Mouse (Mus musculus) thymus, postnatal 36 days (tissue): ENCODE data around the gene Ppm1d.

ENCODE experiments used
- DNase-seq, 2 experiments: peaks; one replicate each; pipeline ENCODE4 v3.0.0; 2022; ENCODE audit warnings: mixed read lengths in 2 of 2

Gene Ppm1d

DNA sequence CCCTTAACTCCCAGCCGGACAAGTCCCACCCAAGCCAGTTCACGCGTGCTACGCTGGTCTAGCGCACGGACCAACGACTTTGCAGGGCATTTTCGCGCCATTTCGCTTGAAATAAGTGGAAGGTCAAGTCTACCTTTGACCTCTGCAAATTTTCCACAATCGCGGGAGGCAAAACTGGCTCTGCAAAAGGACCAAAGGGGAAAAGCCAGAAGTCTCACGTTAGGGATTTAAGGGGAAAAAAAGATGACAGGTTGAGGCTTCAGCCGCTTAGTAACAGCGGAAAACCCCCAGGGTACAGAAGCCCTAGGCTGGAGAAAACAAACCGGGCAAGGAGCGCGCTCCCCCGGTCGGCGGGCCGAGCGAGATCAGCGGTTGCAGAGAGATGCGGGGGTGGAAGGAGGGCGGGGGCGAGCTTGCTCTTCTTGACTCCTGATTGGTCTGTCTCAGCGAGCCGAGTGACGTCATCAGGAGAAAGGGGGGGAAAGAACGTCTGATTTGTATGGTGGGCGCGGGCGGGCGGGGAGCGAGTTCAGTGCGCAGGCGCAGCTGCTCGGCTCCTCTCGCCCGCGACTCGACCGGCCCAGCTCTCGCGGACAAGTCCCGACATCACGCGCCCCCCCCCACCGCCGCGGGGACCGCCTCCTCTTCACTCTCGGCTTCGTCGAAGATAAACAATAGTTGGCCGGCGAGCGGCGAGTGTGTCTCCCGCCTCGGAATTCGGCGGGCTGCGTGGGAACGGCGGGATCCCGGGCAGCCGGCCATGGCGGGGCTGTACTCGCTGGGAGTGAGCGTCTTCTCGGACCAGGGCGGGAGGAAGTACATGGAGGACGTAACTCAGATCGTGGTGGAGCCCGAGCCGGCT, at the start of gene Ppm1d:
Ppm1d (plus strand) TSS at position 532 of the 862 bp plus-strand sequence.
- DNase-seq = peak; percentile 96

DNA sequence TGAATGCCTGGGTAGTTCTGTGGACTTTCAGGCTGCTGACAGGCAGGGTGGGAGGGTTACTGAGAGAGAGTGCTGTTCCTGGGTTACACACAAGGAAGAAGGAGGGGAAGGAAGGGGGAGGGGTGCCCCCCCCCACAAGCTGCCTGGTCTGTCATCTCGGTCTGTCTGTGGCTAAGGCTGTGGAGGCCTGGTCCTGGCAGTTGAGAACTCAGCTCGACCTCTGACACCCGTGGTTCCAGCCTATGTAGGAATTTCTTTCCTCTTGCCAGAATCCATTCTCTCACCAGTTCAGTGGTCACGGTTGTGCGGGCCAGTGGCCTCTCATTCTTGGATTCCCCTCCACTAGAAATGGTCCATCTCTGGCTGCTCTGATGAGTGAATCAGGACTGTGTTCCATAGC, 46.4 kb upstream of the Ppm1d start:
- no peak for DNase-seq

DNA sequence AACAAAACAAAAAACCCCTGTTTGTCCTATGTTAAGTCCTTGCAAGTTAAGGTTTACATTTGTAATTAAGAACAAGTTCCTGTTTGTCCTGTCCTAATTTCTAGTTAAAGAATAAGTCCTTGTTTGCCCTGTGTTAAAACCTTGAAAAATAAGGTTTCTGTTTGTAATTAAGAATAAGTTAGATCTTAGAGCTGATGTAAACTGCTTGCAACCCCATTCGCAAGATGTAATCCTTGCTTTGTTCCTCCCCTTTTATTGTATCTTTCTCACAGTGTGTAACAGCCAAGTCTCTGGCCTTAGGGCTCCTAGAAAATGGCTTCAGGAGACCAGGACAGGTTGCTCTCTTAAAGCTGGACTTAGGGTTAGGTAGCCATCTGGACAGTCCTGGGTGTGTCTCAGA, 43.7 kb upstream of the Ppm1d start:
- DNase-seq = no peak

DNA sequence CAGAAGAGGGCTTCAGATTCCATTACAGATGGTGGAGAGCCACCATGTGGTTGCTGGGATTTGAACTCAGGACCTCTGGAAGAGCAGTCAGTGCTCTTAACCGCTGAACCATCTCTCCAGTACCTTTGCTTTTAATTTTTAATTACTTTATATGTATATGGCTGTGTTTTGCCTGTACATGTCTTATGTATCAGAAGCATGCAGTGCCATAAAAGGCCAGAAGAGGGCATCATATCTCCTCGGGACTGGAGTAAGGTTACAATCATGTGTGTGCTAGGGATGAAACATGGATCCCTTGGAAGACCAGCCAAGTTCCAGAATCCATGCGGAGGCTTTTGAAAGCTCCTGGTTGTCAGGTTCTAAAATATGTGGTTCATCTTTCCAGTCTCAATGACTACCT, 40.4 kb upstream of the Ppm1d start:
- DNase-seq = peak; percentile 27 to 60

DNA sequence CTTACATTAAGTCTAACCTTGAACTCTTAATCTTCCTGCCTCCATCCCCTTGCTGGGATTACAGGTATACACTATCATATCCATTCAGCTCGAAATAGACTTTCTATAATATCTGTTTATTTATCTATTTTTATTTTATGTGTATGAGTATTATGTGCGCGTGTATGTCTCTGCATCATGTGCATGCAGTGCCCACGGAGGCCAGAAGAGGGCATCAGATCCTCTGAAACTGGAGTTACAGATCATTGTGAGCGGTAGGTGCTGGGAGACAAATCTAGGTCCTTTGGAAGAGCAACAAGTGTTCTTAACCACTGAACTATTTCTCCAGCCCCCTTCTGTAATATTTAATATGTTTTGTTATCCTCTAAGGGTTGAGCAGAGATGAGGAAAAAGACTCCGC, 37.7 kb upstream of the Ppm1d start:
- DNase-seq = peak; percentile 10 to 25

DNA sequence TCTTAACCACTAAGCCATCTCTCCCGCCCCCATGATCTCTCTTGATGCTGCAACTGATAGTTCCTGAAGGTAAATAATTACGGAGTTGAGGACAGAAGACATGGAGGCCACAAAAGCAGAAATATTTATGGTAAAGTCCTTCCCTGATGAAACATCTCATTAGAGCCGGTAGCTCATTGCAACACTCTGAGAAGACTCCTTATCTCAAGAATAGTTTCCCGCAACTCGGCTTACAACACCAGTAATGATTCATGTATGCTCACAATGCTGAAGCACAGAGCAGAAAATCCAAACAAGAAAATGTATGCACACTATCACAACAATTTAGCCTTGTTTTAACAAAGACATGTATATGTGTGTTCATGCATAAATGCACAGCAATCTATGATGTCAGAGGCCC, 35.9 kb upstream of the Ppm1d start:
- DNase-seq = no peak

DNA sequence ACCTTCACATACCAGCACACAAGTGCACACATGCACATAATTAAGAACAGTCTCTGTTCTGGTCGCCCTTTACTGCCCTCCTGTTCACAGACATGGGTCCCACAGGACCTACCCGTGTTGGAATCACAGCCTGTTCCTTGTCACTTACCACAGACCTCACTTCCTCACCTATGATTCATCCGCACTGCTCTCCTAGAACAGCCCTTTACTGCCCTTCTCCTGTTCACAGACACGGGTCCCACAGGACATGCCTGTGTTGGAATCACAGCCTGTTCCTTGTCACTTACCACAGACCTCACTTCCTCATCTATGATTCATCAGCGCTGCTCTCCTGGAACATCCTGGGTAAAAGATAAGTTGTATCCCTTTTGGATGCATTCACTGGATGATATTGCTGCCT, 33.4 kb upstream of the Ppm1d start:
- DNase-seq = no peak

DNA sequence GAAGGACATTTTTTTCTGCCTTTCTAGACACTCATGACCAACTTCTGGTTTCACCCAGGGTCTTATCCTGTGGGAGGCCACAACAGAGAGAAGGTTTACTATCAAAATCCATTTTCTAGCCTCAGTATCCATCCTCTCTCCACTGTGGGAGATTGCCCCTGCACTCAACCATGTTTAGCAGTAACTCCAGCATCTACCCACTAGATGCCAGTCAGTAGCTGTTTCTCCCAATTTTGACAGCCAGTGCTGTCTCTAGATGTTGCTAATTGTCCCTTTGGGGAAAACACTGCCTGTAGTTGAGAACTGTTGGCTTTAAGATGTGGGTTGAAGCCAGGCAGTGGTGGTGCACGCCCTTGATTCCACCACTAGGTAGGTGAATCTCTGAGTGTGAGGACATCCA, 32.9 kb upstream of the Ppm1d start:
- DNase-seq = no peak

DNA sequence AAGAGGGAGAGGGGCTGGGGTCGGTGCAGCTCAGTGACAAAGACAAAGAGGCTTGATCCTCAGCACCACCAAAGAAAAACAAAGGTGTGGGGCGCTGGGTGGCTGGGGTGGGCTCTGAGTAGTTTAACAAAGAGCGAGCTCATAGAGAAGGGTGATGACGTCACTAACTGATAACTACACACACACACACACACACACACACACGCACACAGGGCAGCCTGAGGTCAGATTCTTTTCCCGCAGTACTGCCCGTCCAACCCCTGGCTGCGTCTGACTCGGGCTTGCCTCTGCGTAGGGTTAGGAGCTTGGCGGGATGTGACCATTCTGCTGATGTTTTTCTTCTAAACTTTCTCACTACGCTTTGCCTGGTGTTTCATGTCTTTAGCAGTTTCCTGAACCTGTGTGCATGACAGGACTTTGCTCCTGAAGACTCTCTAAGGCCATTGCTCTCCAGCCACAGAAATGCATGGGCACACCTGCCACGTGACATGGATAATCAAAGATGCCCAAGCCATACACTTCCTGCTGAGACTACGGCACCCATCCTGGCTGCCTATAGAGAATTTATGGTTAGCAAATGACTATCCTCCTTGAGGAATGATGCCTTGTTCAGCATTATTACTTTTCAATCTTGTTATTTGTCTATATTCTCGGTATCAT, 29.7 kb upstream of the Ppm1d start:
- no peak for DNase-seq

DNA sequence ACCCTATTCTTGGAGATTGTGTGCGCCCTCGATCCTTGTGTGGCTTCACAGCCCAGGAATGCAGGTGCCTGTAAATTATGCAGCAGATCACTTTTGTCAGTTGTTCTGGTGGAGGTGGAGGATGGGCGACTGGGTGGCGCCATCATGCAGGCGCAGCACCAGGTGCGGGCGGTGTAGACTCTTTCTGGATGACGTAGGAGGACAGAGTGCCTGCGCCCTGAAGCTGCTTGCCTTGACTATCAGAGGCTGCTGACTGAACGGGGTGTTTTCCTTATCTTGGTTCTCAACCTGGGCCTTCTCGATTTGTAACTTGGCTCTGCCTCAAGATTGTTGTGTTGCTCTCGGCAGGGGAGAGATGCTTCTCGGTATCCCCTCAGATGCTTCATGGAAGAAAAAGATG, 13.1 kb upstream of the Ppm1d start:
- peak in 1 of 2 experiments; percentile 12 for DNase-seq

DNA sequence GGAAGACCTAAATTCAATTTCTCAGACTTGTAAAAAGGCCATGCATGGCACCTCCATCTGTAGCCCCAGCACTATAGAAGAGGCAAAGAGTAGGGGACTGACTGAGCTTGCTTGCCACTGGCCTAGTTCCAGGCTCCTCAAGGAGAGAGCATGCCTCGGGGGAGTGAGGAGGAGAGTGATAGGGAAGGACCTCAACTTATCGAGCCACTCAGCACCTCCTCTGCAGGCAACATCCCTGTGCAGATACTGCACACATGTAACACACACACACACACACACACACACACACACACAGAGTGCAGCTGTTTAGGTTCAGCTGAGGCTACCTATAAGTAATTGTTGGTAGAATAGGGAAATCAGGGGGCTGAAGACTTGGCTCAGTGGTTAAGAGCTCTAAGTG, 11.2 kb upstream of the Ppm1d start:
- DNase-seq = no peak

DNA sequence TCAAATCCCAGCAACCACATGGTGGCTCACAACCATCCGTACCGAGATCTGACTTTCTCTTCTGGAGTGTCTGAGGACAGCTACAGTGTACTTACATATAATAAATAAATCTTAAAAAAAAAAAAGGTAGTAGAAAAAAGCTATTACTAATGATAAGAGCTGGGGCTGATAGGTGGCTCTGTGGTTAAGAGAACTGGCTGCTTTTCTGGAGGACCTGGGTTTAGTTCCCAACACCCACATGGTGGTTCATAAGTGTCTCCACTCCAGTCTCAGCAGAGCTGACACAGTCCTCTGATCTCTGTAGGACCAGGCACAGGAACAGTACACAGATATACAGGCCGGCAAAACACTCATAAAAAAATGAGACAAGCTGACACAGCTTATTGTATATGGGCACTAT, 9.9 kb upstream of the Ppm1d start:
- no peak for DNase-seq

DNA sequence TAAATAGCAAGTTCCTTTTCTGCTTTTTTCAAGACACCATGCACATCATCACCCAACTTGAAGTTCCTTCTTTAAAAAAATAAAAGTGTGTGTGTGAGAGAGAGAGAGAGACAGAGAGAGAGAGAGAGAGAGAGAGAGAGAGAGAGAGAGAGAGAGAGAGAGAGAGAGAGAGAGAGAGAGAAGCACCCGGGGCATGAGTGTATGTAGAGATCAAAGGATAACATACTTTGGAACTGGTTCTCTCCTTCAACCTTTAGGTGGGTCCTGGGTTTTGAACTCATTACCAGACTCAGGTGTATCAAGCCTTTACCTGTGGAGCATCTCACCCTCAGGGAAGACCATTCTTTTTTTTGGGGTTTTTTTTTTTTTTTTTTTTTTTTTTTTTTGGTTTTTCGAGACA, 9.2 kb upstream of the Ppm1d start:
- DNase-seq = no peak

DNA sequence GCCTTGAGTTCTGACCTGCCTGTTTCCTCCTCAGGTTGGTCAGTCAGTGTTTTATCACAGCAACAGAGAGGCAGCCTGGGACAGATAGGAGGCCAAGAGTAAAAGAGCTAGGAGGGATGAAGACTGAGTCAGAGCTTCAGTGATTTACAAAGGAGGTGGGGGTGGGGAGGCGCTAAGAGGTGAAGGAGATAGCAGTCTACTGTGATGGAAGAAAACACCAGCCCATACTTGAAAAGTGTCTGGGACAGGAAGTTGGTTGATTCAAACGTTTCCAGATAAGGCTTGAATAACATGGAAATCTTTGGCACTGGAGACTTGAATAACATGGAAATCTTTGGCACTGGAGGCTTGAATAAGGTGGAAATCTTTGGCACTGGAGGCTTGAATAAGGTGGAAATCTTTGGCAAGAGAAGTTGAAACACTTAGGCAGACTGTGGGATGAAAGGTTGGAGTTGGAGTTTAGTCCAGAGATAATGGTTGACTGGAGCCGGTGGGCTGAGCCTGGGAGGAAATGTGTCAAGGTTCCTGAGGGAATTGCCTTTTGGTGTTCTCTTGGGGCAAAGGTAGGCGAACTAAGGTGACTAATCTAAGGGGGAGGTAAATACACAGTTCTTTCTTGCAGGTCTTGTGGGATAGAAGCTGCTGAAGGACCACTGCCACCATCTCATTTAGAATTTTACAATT, 4.3 kb upstream of the Ppm1d start:
- DNase-seq = no peak

DNA sequence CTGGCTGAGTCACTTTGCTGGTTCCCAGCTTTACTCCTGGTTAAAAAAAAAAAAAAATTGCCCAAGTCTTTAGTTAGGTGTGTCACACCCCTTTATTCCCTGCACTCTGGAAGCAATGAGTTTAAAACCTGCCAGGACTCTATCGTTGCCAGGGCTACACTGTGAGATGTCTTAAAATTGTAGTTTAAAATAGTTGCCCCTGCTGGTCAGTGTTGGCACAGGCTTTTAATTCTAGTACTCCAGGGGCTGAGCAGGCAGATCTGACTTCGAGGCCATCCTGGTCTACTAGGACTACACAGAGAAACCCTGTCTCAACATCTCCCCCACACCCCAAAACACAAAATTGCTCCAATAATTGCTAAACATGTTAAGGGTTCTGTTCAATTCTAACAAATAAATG, 2.2 kb upstream of the Ppm1d start:
- no peak for DNase-seq

DNA sequence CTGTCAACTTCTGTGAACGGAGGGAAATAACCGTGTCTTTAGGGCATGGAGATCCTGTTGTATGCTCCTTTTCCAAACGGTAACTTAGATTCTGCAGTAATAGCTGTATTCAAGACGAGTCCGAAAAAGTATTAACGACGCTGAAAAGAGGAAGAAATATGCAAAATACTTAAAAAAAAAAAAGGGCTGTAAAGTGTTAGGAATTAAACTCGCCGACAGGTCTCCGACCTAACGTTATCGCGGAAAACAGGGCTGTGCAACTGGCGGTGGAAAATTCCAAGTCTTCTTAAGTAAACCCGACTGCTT, 684 bp upstream of the Ppm1d start:
- no peak for DNase-seq

DNA sequence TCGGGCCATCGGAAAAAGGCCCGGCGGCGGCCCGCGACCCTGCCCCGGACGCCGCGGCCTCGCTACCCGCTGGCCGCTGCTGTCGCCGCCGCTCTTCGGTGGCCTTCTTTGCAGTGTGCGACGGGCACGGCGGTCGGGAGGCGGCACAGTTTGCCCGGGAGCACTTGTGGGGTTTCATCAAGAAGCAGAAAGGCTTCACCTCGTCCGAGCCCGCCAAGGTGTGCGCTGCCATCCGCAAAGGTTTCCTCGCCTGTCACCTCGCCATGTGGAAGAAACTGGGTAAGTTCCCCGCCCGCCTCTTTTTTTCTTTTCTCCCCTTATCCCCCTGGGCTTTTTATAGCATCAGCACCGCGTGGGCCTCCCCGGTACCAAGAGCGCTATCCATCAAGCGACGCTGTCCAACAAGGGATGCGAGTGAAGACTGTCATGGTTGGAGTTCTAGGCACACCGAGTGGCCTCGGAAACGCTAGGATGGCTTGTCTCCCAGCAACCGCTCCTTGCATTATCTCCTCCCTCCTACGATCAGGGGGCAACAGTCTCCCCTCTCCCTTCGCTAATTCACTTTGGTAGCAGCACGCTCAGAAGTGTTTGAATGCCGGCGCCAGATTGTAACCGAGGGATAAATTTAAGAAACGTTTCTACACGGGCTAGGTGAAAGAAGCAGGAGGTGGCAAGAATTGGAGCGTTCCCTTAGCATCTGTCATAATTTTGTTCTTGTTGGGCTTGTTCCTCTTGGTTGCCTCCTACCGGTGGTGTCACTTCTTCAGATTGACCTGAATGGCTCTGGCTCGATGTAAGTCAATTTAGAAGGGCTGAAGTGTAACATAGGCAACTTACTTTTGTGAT, 824 bp downstream of the Ppm1d start:
- peak; percentile 52 to 54 for DNase-seq

DNA sequence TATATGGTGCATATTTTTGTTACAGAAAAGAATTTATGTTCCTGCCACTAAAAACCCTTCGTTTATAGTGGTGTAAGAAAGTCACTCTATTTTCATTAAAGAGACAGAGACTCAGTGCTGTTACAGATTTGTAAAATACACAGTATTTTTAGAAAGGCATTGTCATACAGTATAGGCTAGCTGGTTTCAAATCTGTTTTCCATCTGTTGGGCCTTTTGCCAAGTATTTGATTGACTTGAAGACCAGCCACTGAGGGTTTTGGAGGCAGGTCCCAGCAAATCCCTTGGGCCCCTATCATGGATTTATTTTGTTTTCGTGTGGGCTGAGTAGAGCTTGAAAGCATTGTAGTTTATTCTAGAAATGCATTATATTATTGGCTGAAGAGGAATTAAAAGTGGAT, 1.8 kb downstream of the Ppm1d start:
- DNase-seq = no peak

DNA sequence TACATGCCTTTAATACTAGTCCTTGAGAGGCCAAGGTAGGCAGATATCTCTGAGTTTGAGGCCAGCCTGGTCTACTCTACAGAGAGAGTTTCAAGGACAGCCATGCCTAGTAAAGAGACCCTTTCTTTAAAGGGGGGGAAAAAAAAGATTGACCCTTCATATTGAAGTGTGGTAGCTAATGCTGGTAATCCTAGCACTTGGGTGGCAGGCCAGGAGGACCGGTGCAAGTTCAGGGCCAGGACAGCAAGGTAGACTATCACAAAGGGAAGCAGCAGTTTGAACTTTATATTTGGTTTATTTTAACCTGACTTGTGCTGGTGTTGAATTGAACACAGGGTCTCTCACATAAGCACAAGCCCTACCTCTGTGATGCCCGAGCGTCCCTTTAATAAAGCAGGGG, 2.3 kb downstream of the Ppm1d start:
- no peak for DNase-seq

DNA sequence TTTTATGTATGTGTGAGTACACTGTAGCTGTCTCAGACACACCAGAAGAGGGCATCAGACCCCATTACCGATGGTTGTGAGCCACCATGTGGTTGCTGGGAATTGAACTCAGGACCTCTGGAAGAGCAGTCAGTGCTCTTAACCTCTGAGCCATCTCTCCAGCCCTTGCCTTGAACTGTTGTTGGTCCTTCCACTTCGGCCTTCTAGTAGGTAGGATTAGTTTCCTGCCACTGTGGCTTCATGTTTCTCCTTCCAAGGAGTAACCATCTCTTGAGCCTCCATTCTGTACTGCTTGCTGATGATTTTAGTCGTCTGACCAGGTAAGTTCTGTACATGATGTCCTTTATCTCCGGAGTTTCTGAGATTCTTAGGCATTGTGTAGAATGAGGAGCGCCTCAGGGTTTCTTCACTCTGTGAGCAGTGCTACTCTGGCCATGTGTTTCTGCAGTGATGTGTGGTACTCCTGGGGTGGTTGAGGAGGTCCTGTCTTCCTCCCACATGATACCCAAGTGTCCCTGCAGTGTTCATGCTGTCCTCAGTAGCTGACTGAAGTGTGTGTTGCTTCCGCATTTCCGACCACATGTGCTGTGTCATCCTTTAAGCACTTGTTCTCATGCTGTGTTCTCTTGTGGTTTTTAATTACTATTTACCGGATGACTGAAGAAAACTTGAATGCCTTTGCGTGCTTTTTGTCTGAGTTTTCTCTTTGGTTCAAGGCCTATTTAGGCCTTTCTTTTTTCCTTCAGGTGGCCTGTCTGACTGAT, 12.7 kb downstream of the Ppm1d start:
- no peak for DNase-seq

DNA sequence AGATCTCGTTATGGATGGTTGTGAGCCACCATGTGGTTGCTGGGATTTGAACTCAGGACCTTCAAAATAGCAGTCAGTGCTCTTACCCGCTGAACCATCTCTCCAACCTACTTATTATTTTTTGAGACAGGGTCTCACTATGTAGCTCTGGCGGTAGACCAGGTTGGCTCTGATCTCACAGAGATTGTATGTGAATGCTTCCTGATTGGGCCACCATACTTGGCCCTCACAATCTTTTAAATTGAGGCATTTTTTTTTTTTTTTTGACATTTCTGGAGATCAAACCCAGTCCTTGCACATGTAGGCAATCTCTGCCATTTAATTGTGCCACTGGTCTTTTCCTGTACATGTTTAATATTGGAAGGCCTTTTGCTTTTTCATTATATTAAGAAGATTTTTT, 17.7 kb downstream of the Ppm1d start:
- no peak for DNase-seq

DNA sequence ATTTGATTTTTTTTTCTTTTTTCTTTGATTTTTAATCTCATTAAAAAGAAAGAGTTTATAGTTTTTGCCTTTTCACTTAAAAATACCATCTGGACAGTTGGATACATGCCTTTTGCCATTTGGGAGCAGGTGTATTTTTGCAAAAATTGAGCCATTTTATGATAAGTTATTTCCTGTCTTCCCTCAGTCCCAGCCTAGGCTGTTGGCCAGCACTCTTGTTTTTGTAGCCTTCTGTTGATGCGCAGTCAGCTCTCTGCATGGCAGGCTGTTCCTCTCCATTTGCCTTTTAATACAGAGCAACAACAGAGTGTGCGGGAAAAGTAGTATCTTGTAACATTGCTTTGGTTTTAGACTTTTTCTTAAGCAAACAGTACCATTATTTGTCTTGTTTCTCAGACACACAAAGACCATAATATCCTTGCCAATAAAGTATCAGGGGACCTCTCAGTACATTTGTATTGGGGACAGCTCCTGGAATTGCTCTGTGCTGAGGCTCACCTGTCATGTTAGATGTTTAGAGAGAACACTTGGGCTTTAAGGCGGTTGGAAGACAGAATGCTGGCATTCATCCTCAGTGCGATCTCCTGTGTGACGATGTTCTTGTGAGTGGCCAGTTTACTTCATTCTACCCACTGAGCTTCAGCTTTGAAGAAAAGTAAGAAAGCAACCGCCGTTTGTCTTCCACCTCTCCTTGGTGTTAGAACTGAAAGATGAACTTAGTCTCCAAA, 18.3 kb downstream of the Ppm1d start:
- DNase-seq = no peak
